Mouse (Mus musculus): ENCODE results near the gene Cebpb. TPM values are rescaled to one million over a fixed set of nuclear protein-coding genes. Genes with fewer than 3 reads are reported as not detected.

Cebpb gene
- total RNA-seq, 2 experiments from 2014 or later, result 95.1 to 169 TPM

GRCm38 (mm10) chr2:167662713-167663112, 26.0 kb upstream of the Cebpb start:
- DNase-seq (ENCODE audit: low spot score), result no peak

- DNase-seq (ENCODE audit: low spot score), result no peak
Measured at GRCm38 (mm10) chr2:167665972-167666713, 22.6 kb upstream of the Cebpb start.

GRCm38 (mm10) chr2:167668426-167668825, 20.3 kb upstream of the Cebpb start:
- DNase-seq (ENCODE audit: low spot score), result no peak

GRCm38 (mm10) chr2:167669398-167669797, 19.3 kb upstream of the Cebpb start:
- no peak for DNase-seq (ENCODE audit: low spot score)

GRCm38 (mm10) chr2:167671101-167671633, 17.5 kb upstream of the Cebpb start:
- no peak for DNase-seq (ENCODE audit: low spot score)

- DNase-seq (ENCODE audit: low spot score), result no peak
Measured at GRCm38 (mm10) chr2:167672212-167672685, 16.5 kb upstream of the Cebpb start.

- no peak for DNase-seq (ENCODE audit: low spot score)
Measured at GRCm38 (mm10) chr2:167675120-167675909, 13.4 kb upstream of the Cebpb start.

- DNase-seq (ENCODE audit: low spot score), result no peak
Measured at GRCm38 (mm10) chr2:167678600-167678999, 10.1 kb upstream of the Cebpb start.

GRCm38 (mm10) chr2:167679902-167680430, 8.7 kb upstream of the Cebpb start:
- DNase-seq (ENCODE audit: low spot score), result peak; percentile 87

- DNase-seq (ENCODE audit: low spot score), result no peak
Measured at GRCm38 (mm10) chr2:167680657-167681056, 8.1 kb upstream of the Cebpb start.

- DNase-seq (ENCODE audit: low spot score), result no peak
Measured at GRCm38 (mm10) chr2:167683721-167684120, 5.0 kb upstream of the Cebpb start.

GRCm38 (mm10) chr2:167685137-167685536, 3.6 kb upstream of the Cebpb start:
- DNase-seq (ENCODE audit: low spot score), result peak; percentile 97

GRCm38 (mm10) chr2:167685865-167686264, 2.9 kb upstream of the Cebpb start:
- DNase-seq (ENCODE audit: low spot score), result no peak

GRCm38 (mm10) chr2:167686382-167687249, 2.1 kb upstream of the Cebpb start:
- no peak for DNase-seq (ENCODE audit: low spot score)

- DNase-seq (ENCODE audit: low spot score), result no peak
Measured at GRCm38 (mm10) chr2:167687250-167687586, 1.5 kb upstream of the Cebpb start.

GRCm38 (mm10) chr2:167687651-167688101, 1.0 kb upstream of the Cebpb start:
- peak; percentile 55 for DNase-seq (ENCODE audit: low spot score)

GRCm38 (mm10) chr2:167688126-167688497, 603 bp upstream of the Cebpb start:
- DNase-seq (ENCODE audit: low spot score), result no peak

- DNase-seq (ENCODE audit: low spot score), result peak; percentile 68
Measured at GRCm38 (mm10) chr2:167689501-167690218, 945 bp downstream of the Cebpb start, which contains the start of gene Tmem189. Tmem189 (minus strand) TSS chr2:167689822.

GRCm38 (mm10) chr2:167690219-167690961, 1.7 kb downstream of the Cebpb start:
- peak; percentile 84 for DNase-seq (ENCODE audit: low spot score)

- peak; percentile 79 for DNase-seq (ENCODE audit: low spot score)
Measured at GRCm38 (mm10) chr2:167690962-167691311, 2.2 kb downstream of the Cebpb start.

Data from gastrocnemius, adult 18-20 months (tissue).